Mouse (Mus musculus): Measurements from ENCODE around the gene Acot7. TPM values are rescaled to one million over a fixed set of nuclear protein-coding genes. Genes with fewer than 3 reads are reported as not detected.
"Not testable (repeated sequence)": the region's sequence is repeated elsewhere in the genome, so short reads cannot be mapped to it uniquely, and the experiment has no call there.

The Acot7 gene
- polyA plus RNA-seq, 1 experiment from 2014 or later, result 276 TPM

DNA sequence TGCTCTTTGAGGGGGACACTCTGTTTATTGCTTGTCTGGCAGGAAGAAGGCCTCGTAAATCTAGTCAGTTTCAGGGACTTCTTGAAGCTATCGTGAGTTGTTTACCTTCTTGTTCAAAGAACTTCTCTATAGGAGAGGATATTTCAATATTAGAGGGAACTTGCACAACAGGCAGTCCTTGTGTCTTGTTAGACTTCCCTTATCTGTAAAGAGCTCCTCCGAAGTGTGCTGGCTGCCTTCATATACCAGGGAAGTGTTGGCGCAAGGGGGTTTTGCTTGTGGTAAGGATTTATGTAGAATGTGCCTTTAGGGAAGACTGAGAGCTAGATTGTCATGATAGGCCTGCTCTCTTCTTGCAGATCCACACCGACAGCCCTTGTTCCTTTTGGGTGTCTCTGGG is 46.2 kb downstream of the Acot7 start:
- 96% methylated on average over 5 of the region's 5 CpGs for WGBS
- DNase-seq, result no peak
- Histone ChIP-seq H3K27ac (replicated peaks; ENCODE audit: low read depth, low read length) (no peak overlapping the region), H3K4me1 (ENCODE audit: control insufficient read depth, insufficient read depth, low read length) (peaks cover 23% of the 10 kb centered on the region), H3K36me3 (ENCODE audit: control insufficient read depth, insufficient read depth, low read length) (peaks cover 8% of the 10 kb centered on the region; the same call in 1 of the 2 replicates), H3K27me3 (ENCODE audit: control insufficient read depth, insufficient read depth, low read length) (peaks cover 23% of the 10 kb centered on the region), H3K4me2 (ENCODE audit: low read length) (no peak overlapping the region), H3K9me3 (ENCODE audit: control insufficient read depth, low read length) (no peaks in the 10 kb centered on the region), H3K4me3 (replicated peaks; ENCODE audit: low read depth, low read length) (no peak overlapping the region), H3K9ac (replicated peaks; ENCODE audit: low read length) (no peak overlapping the region)
- ATAC-seq (ENCODE audit: low FRiP score, low TSS enrichment), result no peak

DNA sequence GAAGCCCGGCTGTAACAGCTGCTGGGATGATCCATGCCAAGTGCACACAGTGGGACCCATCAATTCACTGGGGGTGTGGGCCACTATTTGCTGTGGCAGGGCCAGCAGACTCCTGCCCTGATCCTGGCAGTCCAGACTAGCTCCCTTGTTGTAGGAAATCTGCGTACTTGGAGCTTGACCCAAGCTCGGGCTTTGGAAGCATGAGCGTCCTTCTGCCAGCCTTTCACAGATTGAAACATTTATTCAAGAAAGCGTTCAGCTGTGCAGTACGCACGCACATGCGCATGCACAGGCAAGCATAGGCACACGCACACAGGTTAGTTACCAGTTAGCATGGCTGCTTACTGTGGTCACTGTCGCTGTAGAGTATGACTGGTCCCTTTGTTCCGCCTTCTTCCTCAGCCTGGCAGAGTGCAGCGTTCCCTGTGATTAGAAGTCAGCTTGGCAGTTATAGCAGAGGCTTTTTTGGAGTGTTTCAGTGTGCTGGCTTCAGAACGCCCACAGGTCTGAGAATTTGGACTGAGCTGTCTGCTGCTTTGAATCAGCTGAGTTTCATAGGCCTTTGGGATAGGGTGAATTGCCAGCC is 49.1 kb downstream of the Acot7 start:
- H3K9me3 ChIP-seq (ENCODE audit: control insufficient read depth, low read length), result no peaks in the 10 kb centered on the region
- peak overlapping the region; percentile 45; the same call in 1 of the 2 replicates for H3K27ac ChIP-seq (replicated peaks; ENCODE audit: low read depth, low read length)
- DNase-seq (peak; percentile 24), ATAC-seq (ENCODE audit: low FRiP score, low TSS enrichment) (no peak)
- H3K27me3 ChIP-seq (ENCODE audit: control insufficient read depth, insufficient read depth, low read length), result peaks cover 15% of the 10 kb centered on the region; the same call in 1 of the 2 replicates
- 82% methylated on average over 13 of the region's 13 CpGs for WGBS
- H3K9ac ChIP-seq (replicated peaks; ENCODE audit: low read length), result no peak overlapping the region
- H3K4me3 ChIP-seq (replicated peaks; ENCODE audit: low read depth, low read length), result no peak overlapping the region
- no peak overlapping the region for H3K4me2 ChIP-seq (ENCODE audit: low read length)
- peaks cover 22% of the 10 kb centered on the region; the same call in 1 of the 2 replicates for H3K36me3 ChIP-seq (ENCODE audit: control insufficient read depth, insufficient read depth, low read length)
- peaks cover 10% of the 10 kb centered on the region for H3K4me1 ChIP-seq (ENCODE audit: control insufficient read depth, insufficient read depth, low read length)

DNA sequence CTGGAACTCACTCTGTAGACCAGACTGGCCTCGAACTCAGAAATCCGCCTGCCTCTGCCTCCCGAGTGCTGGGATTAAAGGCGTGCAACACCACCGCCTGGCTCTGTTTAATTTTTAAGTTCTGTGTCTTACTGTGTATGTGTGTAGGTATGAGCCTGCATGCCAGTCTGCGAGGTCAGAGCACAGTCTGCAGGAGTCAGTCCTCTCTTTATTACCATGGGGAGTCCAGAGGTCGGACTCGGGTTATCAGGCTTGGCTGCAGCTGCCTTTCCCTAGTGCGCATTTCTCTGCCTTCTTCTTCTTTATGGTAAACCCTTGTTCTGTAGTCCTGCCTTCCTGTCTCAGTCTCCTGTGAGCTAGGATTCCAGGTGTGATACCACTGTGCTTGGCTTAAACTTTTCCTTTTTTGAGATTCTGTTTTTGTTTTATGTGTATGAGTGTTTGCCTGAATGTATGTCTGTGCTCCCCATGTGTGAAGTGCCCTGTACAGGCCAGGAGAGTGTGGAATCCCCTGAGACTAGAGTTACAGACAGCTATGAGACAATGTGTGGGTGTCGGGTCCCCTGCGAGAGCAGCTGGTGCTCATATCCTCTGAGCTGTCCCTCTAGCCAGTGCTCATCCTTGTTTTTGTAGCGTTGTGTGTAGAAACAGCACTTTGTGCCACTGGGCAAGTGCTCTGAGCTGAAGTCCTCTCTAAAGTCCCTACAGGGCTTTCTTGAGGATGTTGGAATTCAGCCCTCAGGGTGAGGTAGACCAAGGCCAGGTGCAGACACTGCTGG is 50.0 kb downstream of the Acot7 start:
- Histone ChIP-seq H3K9me3 (ENCODE audit: control insufficient read depth, low read length) (no peaks in the 10 kb centered on the region), H3K36me3 (ENCODE audit: control insufficient read depth, insufficient read depth, low read length) (peaks cover 22% of the 10 kb centered on the region; the same call in 1 of the 2 replicates), H3K4me1 (ENCODE audit: control insufficient read depth, insufficient read depth, low read length) (peaks cover under 1% of the 10 kb centered on the region; the same call in 1 of the 2 replicates), H3K4me2 (ENCODE audit: low read length) (no peak overlapping the region), H3K27ac (replicated peaks; ENCODE audit: low read depth, low read length) (no peak overlapping the region), H3K4me3 (replicated peaks; ENCODE audit: low read depth, low read length) (no peak overlapping the region), H3K27me3 (ENCODE audit: control insufficient read depth, insufficient read depth, low read length) (peaks cover 9% of the 10 kb centered on the region; the same call in 1 of the 2 replicates), H3K9ac (replicated peaks; ENCODE audit: low read length) (no peak overlapping the region)
- 94% methylated on average over 12 of the region's 12 CpGs for WGBS
- no peak for DNase-seq
- ATAC-seq (ENCODE audit: low FRiP score, low TSS enrichment), result no peak

DNA sequence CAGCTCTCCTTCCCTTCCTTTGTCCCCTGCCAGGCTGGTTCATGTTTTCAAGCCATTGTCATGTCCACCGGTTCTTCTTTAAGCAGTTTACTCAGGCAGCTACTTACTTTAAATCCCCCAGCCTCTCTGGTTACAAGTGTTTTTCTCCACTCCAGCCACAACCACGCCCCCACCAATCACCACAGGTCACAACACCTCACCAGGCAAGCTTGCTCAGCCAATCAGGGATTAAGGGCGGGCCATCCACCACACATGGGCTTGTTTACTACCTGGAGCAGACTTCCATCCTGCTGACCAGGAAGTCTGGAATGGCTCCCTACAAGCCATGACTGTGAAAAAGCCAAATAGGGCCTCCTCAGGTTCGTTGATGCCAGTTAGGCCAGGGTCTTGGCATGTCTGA is 52.4 kb downstream of the Acot7 start:
- not testable (repeated sequence) for ATAC-seq (ENCODE audit: low FRiP score, low TSS enrichment)
- 53% methylated on average over 4 of the region's 4 CpGs for WGBS

DNA sequence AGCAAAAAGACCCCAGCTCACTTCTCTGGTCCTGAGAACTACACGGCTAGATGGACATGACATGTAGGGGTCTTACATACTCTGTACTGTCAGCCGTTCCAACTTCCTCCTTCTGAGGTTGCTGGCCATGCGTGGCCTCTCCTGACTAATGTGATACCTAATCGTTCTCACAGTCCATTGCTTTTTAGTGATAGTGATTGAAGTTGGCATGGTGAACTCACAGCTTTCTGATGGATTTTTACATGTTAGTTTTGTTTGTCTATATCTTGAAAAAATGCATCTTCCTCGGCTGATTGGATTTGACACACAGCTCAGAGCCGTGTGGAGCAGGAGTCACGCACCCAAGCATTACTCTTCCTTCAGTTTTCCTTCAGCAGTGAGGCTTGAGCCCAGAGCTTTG is 53.4 kb downstream of the Acot7 start:
- ATAC-seq (ENCODE audit: low FRiP score, low TSS enrichment) (no peak), DNase-seq (no peak)
- no peak overlapping the region for H3K9ac ChIP-seq (replicated peaks; ENCODE audit: low read length)
- no peak overlapping the region for H3K4me3 ChIP-seq (replicated peaks; ENCODE audit: low read depth, low read length)
- no peaks in the 10 kb centered on the region for H3K27me3 ChIP-seq (ENCODE audit: control insufficient read depth, insufficient read depth, low read length)
- H3K27ac ChIP-seq (replicated peaks; ENCODE audit: low read depth, low read length), result no peak overlapping the region
- no peak overlapping the region for H3K4me2 ChIP-seq (ENCODE audit: low read length)
- H3K36me3 ChIP-seq (ENCODE audit: control insufficient read depth, insufficient read depth, low read length), result peaks cover 18% of the 10 kb centered on the region; the same call in 1 of the 2 replicates
- H3K9me3 ChIP-seq (ENCODE audit: control insufficient read depth, low read length), result no peaks in the 10 kb centered on the region
- H3K4me1 ChIP-seq (ENCODE audit: control insufficient read depth, insufficient read depth, low read length), result no peaks in the 10 kb centered on the region
- 87% methylated on average over 7 of the region's 7 CpGs for WGBS

More for the DNA sequence above, 52.4 kb downstream of the Acot7 start:
- H3K36me3 ChIP-seq (ENCODE audit: control insufficient read depth, insufficient read depth, low read length), result peaks cover 18% of the 10 kb centered on the region; the same call in 1 of the 2 replicates
- not testable (repeated sequence) for H3K4me1 ChIP-seq (ENCODE audit: control insufficient read depth, insufficient read depth, low read length); H3K4me2 ChIP-seq (ENCODE audit: low read length); DNase-seq; H3K27me3 ChIP-seq (ENCODE audit: control insufficient read depth, insufficient read depth, low read length); H3K9ac ChIP-seq (replicated peaks; ENCODE audit: low read length); H3K4me3 ChIP-seq (replicated peaks; ENCODE audit: low read depth, low read length); H3K9me3 ChIP-seq (ENCODE audit: control insufficient read depth, low read length); H3K27ac ChIP-seq (replicated peaks; ENCODE audit: low read depth, low read length)

DNA sequence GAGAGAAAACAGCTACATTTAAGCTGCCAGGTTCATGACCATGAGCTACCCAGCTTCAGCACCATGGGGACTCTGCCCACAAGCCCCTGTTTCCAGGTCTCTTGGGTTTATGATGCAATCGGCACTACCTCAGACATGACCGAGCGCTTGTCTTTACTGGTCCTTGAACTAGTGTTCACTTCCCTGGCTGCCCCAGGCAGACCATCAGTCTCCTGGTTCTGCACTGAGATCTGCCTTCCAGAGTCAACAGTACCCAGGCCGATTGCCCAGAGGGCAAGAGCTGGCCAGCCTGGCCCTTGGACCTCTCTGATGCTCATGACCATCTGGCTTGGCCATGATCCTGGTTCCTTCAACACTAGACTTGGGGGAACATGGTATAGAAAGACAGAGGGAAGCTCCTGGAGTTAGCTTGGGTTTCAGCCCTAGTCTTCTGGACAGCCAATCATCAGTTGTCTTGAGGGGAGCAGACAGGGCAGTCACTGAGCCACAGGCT is 54.5 kb downstream of the Acot7 start:
- H3K4me2 ChIP-seq (ENCODE audit: low read length), result no peak overlapping the region
- 96% methylated on average over 4 of the region's 4 CpGs for WGBS
- DNase-seq (no peak), ATAC-seq (ENCODE audit: low FRiP score, low TSS enrichment) (no peak)
- no peaks in the 10 kb centered on the region for H3K4me1 ChIP-seq (ENCODE audit: control insufficient read depth, insufficient read depth, low read length)
- H3K27me3 ChIP-seq (ENCODE audit: control insufficient read depth, insufficient read depth, low read length), result no peaks in the 10 kb centered on the region
- H3K9ac ChIP-seq (replicated peaks; ENCODE audit: low read length), result no peak overlapping the region
- no peak overlapping the region for H3K27ac ChIP-seq (replicated peaks; ENCODE audit: low read depth, low read length)
- no peak overlapping the region for H3K4me3 ChIP-seq (replicated peaks; ENCODE audit: low read depth, low read length)
- H3K9me3 ChIP-seq (ENCODE audit: control insufficient read depth, low read length), result no peaks in the 10 kb centered on the region
- peaks cover 22% of the 10 kb centered on the region; the same call in 1 of the 2 replicates for H3K36me3 ChIP-seq (ENCODE audit: control insufficient read depth, insufficient read depth, low read length)

DNA sequence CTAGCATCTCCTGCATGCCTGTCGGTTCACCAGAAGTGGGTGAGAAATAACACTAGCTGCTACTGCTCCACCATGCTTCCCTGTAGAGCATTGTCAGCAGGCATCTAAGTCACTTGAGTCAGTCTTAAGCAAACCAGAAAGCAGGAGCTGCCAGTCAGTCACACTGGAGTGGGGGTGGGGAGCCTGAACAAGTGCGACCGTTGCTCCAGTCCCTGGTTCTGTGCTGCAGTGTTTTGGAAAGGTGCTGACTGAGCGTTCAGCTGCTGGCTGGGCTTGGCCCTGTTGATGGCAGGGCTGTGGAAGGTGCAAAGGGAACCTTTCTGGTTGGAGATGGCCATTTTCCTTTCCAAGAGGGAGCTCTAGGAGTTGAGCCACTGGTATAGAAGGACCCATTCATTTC is 62.0 kb downstream of the Acot7 start:
- Histone ChIP-seq H3K4me3 (replicated peaks; ENCODE audit: low read depth, low read length) (no peak overlapping the region), H3K27me3 (ENCODE audit: control insufficient read depth, insufficient read depth, low read length) (no peaks in the 10 kb centered on the region), H3K4me2 (ENCODE audit: low read length) (no peak overlapping the region), H3K27ac (replicated peaks; ENCODE audit: low read depth, low read length) (no peak overlapping the region), H3K9me3 (ENCODE audit: control insufficient read depth, low read length) (no peaks in the 10 kb centered on the region), H3K4me1 (ENCODE audit: control insufficient read depth, insufficient read depth, low read length) (no peaks in the 10 kb centered on the region), H3K36me3 (ENCODE audit: control insufficient read depth, insufficient read depth, low read length) (peaks cover 29% of the 10 kb centered on the region; the same call in 1 of the 2 replicates), H3K9ac (replicated peaks; ENCODE audit: low read length) (no peak overlapping the region)
- 69% methylated on average over 4 of the region's 4 CpGs for WGBS
- DNase-seq, result no peak
- no peak for ATAC-seq (ENCODE audit: low FRiP score, low TSS enrichment)

DNA sequence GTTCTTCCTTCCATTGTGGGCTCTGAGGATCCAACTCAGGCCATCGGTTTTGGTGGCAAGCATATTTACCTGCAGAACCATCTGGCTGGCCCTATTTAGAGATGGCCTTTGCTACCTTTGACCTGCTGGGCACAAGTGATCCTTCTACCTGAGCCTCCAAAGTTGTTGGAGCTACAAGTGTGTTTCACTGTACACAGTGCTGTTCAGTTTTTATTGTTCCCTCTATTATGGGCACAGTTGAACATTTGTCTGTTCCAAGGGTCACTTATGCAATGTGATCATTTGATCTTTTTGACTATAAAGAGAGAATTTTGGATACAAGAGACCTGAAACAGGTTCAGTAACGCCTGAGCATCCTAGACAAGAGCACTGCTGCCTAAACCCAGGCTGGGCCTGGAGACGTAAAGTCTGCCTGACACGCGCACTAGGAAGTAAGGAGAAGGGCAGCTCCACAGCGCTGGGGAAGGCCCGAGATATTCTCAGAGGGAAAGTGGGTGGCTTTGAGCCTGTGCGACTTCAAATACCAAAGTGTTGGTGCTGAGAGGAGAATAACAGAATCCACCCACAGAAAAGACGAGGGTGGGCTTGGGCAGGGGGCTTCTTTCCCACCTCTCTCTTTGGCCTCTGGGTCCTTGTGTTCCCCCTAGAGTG is 65.4 kb downstream of the Acot7 start:
- Histone ChIP-seq H3K36me3 (ENCODE audit: control insufficient read depth, insufficient read depth, low read length) (peaks cover 23% of the 10 kb centered on the region; the same call in 1 of the 2 replicates), H3K9me3 (ENCODE audit: control insufficient read depth, low read length) (no peaks in the 10 kb centered on the region), H3K27me3 (ENCODE audit: control insufficient read depth, insufficient read depth, low read length) (no peaks in the 10 kb centered on the region), H3K27ac (replicated peaks; ENCODE audit: low read depth, low read length) (no peak overlapping the region), H3K4me2 (ENCODE audit: low read length) (no peak overlapping the region), H3K9ac (replicated peaks; ENCODE audit: low read length) (no peak overlapping the region), H3K4me3 (replicated peaks; ENCODE audit: low read depth, low read length) (no peak overlapping the region), H3K4me1 (ENCODE audit: control insufficient read depth, insufficient read depth, low read length) (no peaks in the 10 kb centered on the region)
- no peak for DNase-seq
- no peak for ATAC-seq (ENCODE audit: low FRiP score, low TSS enrichment)
- WGBS, result 92% methylated on average over 9 of the region's 9 CpGs

All from midbrain, embryonic 14.5 days (tissue).